14 mouse cellular contexts compared by ENCODE assay signal in genomic region chr10:13453200-13453990, GRCm38 (mm10). TPM values are rescaled to one million over a fixed set of nuclear protein-coding genes. Genes with fewer than 3 reads are reported as not detected.
DNase-seq lines count a peak whose midpoint lies in the region; ATAC-seq and TF ChIP-seq lines count a peak whose summit lies in the region.
"Had no signal": no experiment of that assay in that cellular context is flagged by ENCODE, and none has a peak within 500 bp of the region (broad histone marks: within the 10 kb centered on the region; RNA-seq: fewer than 3 reads in every experiment).

No protein-coding gene starts in this region.

- no peak overlapping the region; the same call in 1 of the 2 replicates for H3K27ac ChIP-seq in kidney, adult 2 months (ENCODE audit: insufficient read depth, low read depth, low read length)
- H3K27ac ChIP-seq in left cerebral cortex, adult 2 months, result no peak overlapping the region
- H3K27ac ChIP-seq: hindbrain, embryonic 14.5 days; layer of hippocampus, adult 2 months; limb, embryonic 12.5 days; neural tube, embryonic 12.5 days had no signal

- intact Hi-C loops in left cerebral cortex, adult 2 months (cut with DNase I), result no loop called here

- no peaks in the 10 kb centered on the region for H3K4me1 ChIP-seq in kidney, adult 2 months (ENCODE audit: control insufficient read depth, insufficient read depth, low read length)
- peaks cover 8% of the 10 kb centered on the region for H3K4me1 ChIP-seq in megakaryocyte, embryonic 14.5 days
- H3K4me1 ChIP-seq: limb, embryonic 12.5 days; neural tube, embryonic 12.5 days had no signal

- 29% methylated on average over 13 of the region's 13 CpGs for WGBS in kidney, adult 2 months

- peak; percentile 63 for DNase-seq in kidney, adult 2 months
- no peak for DNase-seq in kidney, adult 18-20 months
- DNase-seq in adrenal gland, postnatal 14 days, result no peak
- DNase-seq in left cerebral cortex, adult 2 months (ENCODE audit: extremely low spot score in 1 of 2, low spot score in 2 of 2), result no peak
- no peak for DNase-seq in layer of hippocampus, adult 18-20 months (ENCODE audit: low spot score in 2 of 2)
- DNase-seq: right cerebral cortex, adult 18-20 months; thymus, adult 2 months had no signal

- no peak for TF ChIP-seq POLR2A in kidney, adult 2 months (IDR thresholded peaks at IDR 0.05; ENCODE audit: low read depth, low read length)

- peaks cover 5% of the 10 kb centered on the region; the same call in 1 of the 2 replicates for H3K9me3 ChIP-seq in megakaryocyte, embryonic 14.5 days
- H3K9me3 ChIP-seq: limb, embryonic 12.5 days; neural tube, embryonic 12.5 days had no signal

- H3K4me3 ChIP-seq in kidney, adult 2 months (ENCODE audit: insufficient read depth, low read depth, low read length), result no peak overlapping the region
- peak overlapping the region; percentile 86 for H3K4me3 ChIP-seq in megakaryocyte, embryonic 14.5 days (replicated peaks)
- no peak overlapping the region for H3K4me3 ChIP-seq in left cerebral cortex, adult 2 months
- H3K4me3 ChIP-seq: layer of hippocampus, adult 2 months; limb, embryonic 12.5 days; neural tube, embryonic 12.5 days had no signal

- ATAC-seq in megakaryocyte, adult 5-6 weeks (ENCODE audit: poor library complexity, severe bottlenecking), result no peak
- ATAC-seq in hematopoietic stem cell, adult 5-6 weeks (replicated peaks in 1 of 2; ENCODE audit: insufficient read depth in 1 of 2, low FRiP score in 2 of 2, low TSS enrichment in 1 of 2, low read depth in 1 of 2, poor library complexity in 2 of 2, severe bottlenecking in 2 of 2), result peak; percentile 72 to 85; a peak in 3 of 4 replicates

- no peaks in the 10 kb centered on the region for H3K36me3 ChIP-seq in kidney, adult 2 months (ENCODE audit: control insufficient read depth, insufficient read depth, low read length)
- no peaks in the 10 kb centered on the region for H3K36me3 ChIP-seq in megakaryocyte, embryonic 14.5 days (replicated peaks; ENCODE audit: low read length)
- H3K36me3 ChIP-seq: limb, embryonic 12.5 days; neural tube, embryonic 12.5 days had no signal

- no peaks in the 10 kb centered on the region for H3K27me3 ChIP-seq in kidney, adult 2 months (replicated peaks; ENCODE audit: control insufficient read depth, insufficient read depth, low read length)
- H3K27me3 ChIP-seq in megakaryocyte, embryonic 14.5 days (replicated peaks), result no peaks in the 10 kb centered on the region
- H3K27me3 ChIP-seq: limb, embryonic 12.5 days; neural tube, embryonic 12.5 days had no signal

- TF ChIP-seq CTCF in kidney, adult 2 months (conservative IDR thresholded peaks at IDR 0.05; ENCODE audit: insufficient read depth, insufficient read length, low read depth, low read length), result no peak
- TF ChIP-seq CTCF in left cerebral cortex, adult 2 months (IDR thresholded peaks at IDR 0.05), result no peak

RNA-seq across cellular contexts. Expression of gene Phactr2, which starts 20.8 kb away (rescaled TPM):
- 10.7 and 12.5 TPM in 2 replicates for polyA plus RNA-seq in kidney, adult 2 months (2012; rRNA removed)
- polyA plus RNA-seq in megakaryocyte, embryonic 14.5 days (2012; ENCODE audit: insufficient read depth, low replicate concordance), result 1.5 and 2.3 TPM in 2 replicates
- 31.2 and 40.1 TPM in 2 replicates for total RNA-seq in megakaryocyte, adult 5-6 weeks (2015)
- total RNA-seq in megakaryocyte, adult 5-6 weeks (2017), result 30.1 and 40.2 TPM in 2 replicates
- 36.4 and 43.2 TPM in 2 replicates for total RNA-seq in hematopoietic stem cell, adult 5-6 weeks (2017)
- 26.3 and 31.4 TPM in 2 replicates for total RNA-seq in adrenal gland, postnatal 14 days (2021)
- 10 to 100 TPM; 28.8 to 31.5 TPM for total RNA-seq in left cerebral cortex, adult 2 months (2021)
- 10 to 100 TPM; 24.6 to 27.1 TPM for total RNA-seq in layer of hippocampus, adult 18-20 months (2021)

RNA-seq across cellular contexts. Expression of gene Fuca2, which starts 45.9 kb away (rescaled TPM):
- 120 TPM in 2 replicates for polyA plus RNA-seq in kidney, adult 2 months (2012; rRNA removed)
- 5.2 TPM in 1 of 2 replicates, not detected in the other for polyA plus RNA-seq in megakaryocyte, embryonic 14.5 days (2012; ENCODE audit: insufficient read depth, low replicate concordance)
- 181 and 184 TPM in 2 replicates for total RNA-seq in megakaryocyte, adult 5-6 weeks (2015)
- total RNA-seq in megakaryocyte, adult 5-6 weeks (2017), result 95.8 and 116 TPM in 2 replicates
- total RNA-seq in hematopoietic stem cell, adult 5-6 weeks (2017), result 52.5 and 62.3 TPM in 2 replicates
- 17.8 and 18.5 TPM in 2 replicates for total RNA-seq in adrenal gland, postnatal 14 days (2021)
- 10 to 100 TPM; 39.1 to 39.6 TPM for total RNA-seq in left cerebral cortex, adult 2 months (2021)
- 10 to 100 TPM; 41.1 to 41.9 TPM for total RNA-seq in layer of hippocampus, adult 18-20 months (2021)
